Mouse (Mus musculus): ENCODE measurements at regions not wholly inside any gene's neighbourhood (a gene's known extent, or its start where the extent isn't known, plus 50 kb on each side); places are given as distances from the start of the nearest gene placed in this dataset.
"Not testable (repeated sequence)": the region's sequence is repeated elsewhere in the genome, so short reads cannot be mapped to it uniquely, and the experiment has no call there.

GRCm38 (mm10) chr15:84616880-84617279 is 52.5 kb upstream of the Prr5 start:
- H3K9ac ChIP-seq (ENCODE audit: insufficient read depth, low read depth, low read length, poor library complexity, severe bottlenecking); H3K9me3 ChIP-seq (ENCODE audit: control insufficient read depth, insufficient read depth, low read depth, low read length); H3K4me1 ChIP-seq (ENCODE audit: control insufficient read depth in 2 of 2, insufficient read depth in 2 of 2, low read length in 2 of 2, poor library complexity in 1 of 2); H3K36me3 ChIP-seq (ENCODE audit: control insufficient read depth, insufficient read depth, low read length, poor library complexity, severe bottlenecking); H3K27ac ChIP-seq (ENCODE audit: insufficient read depth, low read depth, low read length, poor library complexity, severe bottlenecking); H3K4me3 ChIP-seq (ENCODE audit: insufficient read depth in 1 of 2, low read depth in 1 of 2, low read length in 2 of 2, poor library complexity in 1 of 2, severe bottlenecking in 1 of 2): not testable (repeated sequence)
- TF ChIP-seq ZC3H11A (IDR thresholded peaks at IDR 0.05; ENCODE audit: borderline replicate concordance, low read depth, low read length): peak; percentile 24; the same call in 1 of the 2 replicates
- in situ Hi-C loops (cut with MboI; ENCODE audit: low sequenced_read_pairs in 2 of 2, unreplicated experiment in 2 of 2): loop anchor here (10.0 to 25.0 kb wide), 2 partner anchors 82 to 355 kb away; no protein-coding TSS in a partner anchor
- DNase-seq (ENCODE audit: low read depth, low spot score): peak; percentile 69

DNA sequence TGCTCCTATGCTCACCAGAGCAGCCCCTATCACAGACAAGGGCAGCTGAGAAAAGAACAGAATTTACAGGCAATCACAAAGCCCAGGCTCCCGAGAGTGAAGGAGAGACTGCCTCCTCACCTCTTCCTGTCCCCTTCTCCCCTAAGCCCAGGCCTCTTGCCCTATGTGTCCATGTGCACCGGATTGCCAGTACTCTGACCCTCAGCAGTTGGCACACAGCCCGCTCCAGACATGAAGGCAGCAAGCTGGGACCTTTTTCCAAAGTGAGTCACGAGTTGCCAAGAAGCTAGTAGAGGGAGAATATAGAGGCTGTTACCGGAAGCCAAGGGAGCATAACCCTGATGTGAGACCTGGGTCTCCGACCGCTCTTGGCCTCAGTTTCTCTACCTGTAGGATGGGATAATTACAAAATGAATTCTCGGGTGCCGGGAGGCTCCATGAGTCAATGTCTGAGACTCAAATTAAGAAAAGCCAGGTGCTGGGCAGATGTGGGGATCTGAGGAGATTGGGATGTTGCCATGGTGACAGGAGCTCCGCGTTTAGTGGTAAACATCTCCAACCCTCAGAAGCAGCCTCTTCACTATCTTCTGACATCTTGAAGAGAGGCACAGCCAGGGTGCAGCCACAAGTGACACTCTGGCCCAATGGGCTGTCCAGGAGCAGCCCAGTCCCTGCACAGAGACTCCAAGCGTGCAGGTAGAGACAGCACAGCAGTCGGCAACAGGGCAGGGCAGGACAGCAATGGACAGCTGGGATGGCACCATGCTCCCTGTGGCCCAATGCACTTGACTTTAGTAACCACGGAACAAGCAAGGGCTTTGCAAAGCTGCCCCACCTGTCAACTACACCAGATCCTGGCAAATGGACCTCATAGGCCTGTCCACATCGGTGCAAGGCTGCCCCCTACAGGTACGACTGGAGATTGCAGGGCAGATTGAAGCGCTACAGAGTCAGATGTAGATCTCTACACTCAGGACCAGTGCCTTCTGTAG is 55.6 kb upstream of the Prr5 start:
- H3K9me3 ChIP-seq (ENCODE audit: control insufficient read depth, insufficient read depth, low read depth, low read length): no peaks in the 10 kb centered on the region
- peak; percentile 62 for DNase-seq (ENCODE audit: low read depth, low spot score)
- no peak overlapping the region for H3K4me3 ChIP-seq (ENCODE audit: insufficient read depth in 1 of 2, low read depth in 1 of 2, low read length in 2 of 2, poor library complexity in 1 of 2, severe bottlenecking in 1 of 2)
- in situ Hi-C loops (cut with MboI; ENCODE audit: low sequenced_read_pairs in 2 of 2, unreplicated experiment in 2 of 2): loop anchor here (10.0 to 25.0 kb wide), 2 partner anchors 79 to 352 kb away; no protein-coding TSS in a partner anchor
- no peaks in the 10 kb centered on the region for H3K36me3 ChIP-seq (ENCODE audit: control insufficient read depth, insufficient read depth, low read length, poor library complexity, severe bottlenecking)
- H3K27ac ChIP-seq (ENCODE audit: insufficient read depth, low read depth, low read length, poor library complexity, severe bottlenecking): no peak overlapping the region
- TF ChIP-seq ZC3H11A (IDR thresholded peaks at IDR 0.05; ENCODE audit: borderline replicate concordance, low read depth, low read length) (peak; percentile 82; the same call in 1 of the 2 replicates), ZNF384 (IDR thresholded peaks at IDR 0.05; ENCODE audit: low read depth, low read length) (no peak)
- no peak overlapping the region for H3K9ac ChIP-seq (ENCODE audit: insufficient read depth, low read depth, low read length, poor library complexity, severe bottlenecking)
- no peaks in the 10 kb centered on the region; a peak in 1 of 4 replicates for H3K4me1 ChIP-seq (ENCODE audit: control insufficient read depth in 2 of 2, insufficient read depth in 2 of 2, low read length in 2 of 2, poor library complexity in 1 of 2)

DNA sequence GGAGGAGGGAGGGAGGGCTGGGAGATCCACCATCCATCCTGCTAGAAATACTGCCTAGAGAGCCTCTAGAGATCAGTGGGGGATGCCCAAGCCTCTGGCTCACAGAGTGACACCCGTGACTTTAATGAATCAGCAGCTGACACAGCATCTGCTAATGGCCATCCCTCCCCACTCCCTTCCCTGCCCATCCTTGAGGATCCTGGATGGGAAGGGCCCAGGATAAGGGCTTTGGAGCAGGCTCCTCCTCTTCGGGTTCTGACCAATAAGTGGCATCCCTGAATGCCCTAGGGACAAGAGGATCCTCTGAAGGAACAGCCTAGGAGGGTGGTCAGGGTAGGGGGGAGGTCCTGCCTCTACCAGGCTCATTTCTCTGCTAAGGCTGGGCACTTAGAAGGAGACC is 55.3 kb upstream of the Rtl6 start:
- no peak for DNase-seq (ENCODE audit: low read depth, low spot score)
- Histone ChIP-seq H3K36me3 (ENCODE audit: control insufficient read depth, insufficient read depth, low read length, poor library complexity, severe bottlenecking) (no peaks in the 10 kb centered on the region), H3K9me3 (ENCODE audit: control insufficient read depth, insufficient read depth, low read depth, low read length) (no peaks in the 10 kb centered on the region), H3K9ac (ENCODE audit: insufficient read depth, low read depth, low read length, poor library complexity, severe bottlenecking) (no peak overlapping the region), H3K27ac (ENCODE audit: insufficient read depth, low read depth, low read length, poor library complexity, severe bottlenecking) (no peak overlapping the region), H3K4me3 (ENCODE audit: insufficient read depth in 1 of 2, low read depth in 1 of 2, low read length in 2 of 2, poor library complexity in 1 of 2, severe bottlenecking in 1 of 2) (no peak overlapping the region), H3K4me1 (ENCODE audit: control insufficient read depth in 2 of 2, insufficient read depth in 2 of 2, low read length in 2 of 2, poor library complexity in 1 of 2) (no peaks in the 10 kb centered on the region; a peak in 1 of 4 replicates)
- in situ Hi-C loops (cut with MboI; ENCODE audit: low sequenced_read_pairs in 2 of 2, unreplicated experiment in 2 of 2): loop anchor here (10.0 to 25.0 kb wide), 2 partner anchors 78 to 351 kb away; no protein-coding TSS in a partner anchor
- no peak for TF ChIP-seq ZC3H11A (IDR thresholded peaks at IDR 0.05; ENCODE audit: borderline replicate concordance, low read depth, low read length)
- TF ChIP-seq ZNF384 (IDR thresholded peaks at IDR 0.05; ENCODE audit: low read depth, low read length): no peak
- TF ChIP-seq MAFK (IDR thresholded peaks at IDR 0.05; ENCODE audit: insufficient read depth, low read depth, low read length): no peak
- no peak for TF ChIP-seq HCFC1 (IDR thresholded peaks at IDR 0.05; ENCODE audit: borderline replicate concordance, insufficient read depth, low read length)
- no peak for TF ChIP-seq CHD2 (IDR thresholded peaks at IDR 0.05; ENCODE audit: low read depth, low read length)

DNA sequence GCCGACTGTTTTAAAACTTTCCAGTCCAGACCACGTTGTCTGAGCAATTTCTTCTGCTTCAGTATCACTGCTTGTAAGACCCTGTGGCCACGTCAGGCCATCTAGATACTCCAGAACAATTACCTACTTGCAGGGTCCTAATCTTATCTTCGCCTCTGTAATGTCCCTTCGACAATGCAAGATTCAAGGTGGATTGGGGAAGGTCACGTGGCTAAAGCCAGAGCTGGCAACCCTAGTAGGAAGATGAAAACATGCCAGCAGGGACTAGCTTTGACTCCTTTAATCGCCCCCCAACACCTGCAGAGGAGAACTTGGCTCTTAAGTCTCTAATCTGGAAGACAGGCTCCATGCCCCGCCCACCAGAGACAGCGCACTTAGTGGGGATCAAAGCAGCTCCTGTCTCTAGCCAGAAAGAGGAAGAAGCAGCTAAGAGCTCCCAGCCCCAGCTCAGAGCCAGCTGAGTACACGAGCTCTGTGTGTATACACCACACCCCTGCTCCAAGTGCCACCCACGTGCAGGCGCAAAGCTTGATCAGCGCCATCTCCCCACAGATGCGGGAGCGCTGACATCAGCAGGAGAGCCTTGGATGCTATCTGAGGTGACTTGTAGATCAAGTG is 52.3 kb upstream of the Rtl6 start:
- in situ Hi-C loops (cut with MboI; ENCODE audit: low sequenced_read_pairs in 2 of 2, unreplicated experiment in 2 of 2): loop anchor here (10.0 to 25.0 kb wide), 2 partner anchors 75 to 348 kb away; no protein-coding TSS in a partner anchor
- H3K27ac ChIP-seq (ENCODE audit: insufficient read depth, low read depth, low read length, poor library complexity, severe bottlenecking): no peak overlapping the region
- no peak for DNase-seq (ENCODE audit: low read depth, low spot score)
- no peak overlapping the region for H3K9ac ChIP-seq (ENCODE audit: insufficient read depth, low read depth, low read length, poor library complexity, severe bottlenecking)
- no peaks in the 10 kb centered on the region; a peak in 1 of 4 replicates for H3K4me1 ChIP-seq (ENCODE audit: control insufficient read depth in 2 of 2, insufficient read depth in 2 of 2, low read length in 2 of 2, poor library complexity in 1 of 2)
- H3K4me3 ChIP-seq (ENCODE audit: insufficient read depth in 1 of 2, low read depth in 1 of 2, low read length in 2 of 2, poor library complexity in 1 of 2, severe bottlenecking in 1 of 2): no peak overlapping the region
- H3K36me3 ChIP-seq (ENCODE audit: control insufficient read depth, insufficient read depth, low read length, poor library complexity, severe bottlenecking): no peaks in the 10 kb centered on the region
- no peak for TF ChIP-seq ZC3H11A (IDR thresholded peaks at IDR 0.05; ENCODE audit: borderline replicate concordance, low read depth, low read length)
- TF ChIP-seq ZNF384 (IDR thresholded peaks at IDR 0.05; ENCODE audit: low read depth, low read length): no peak
- TF ChIP-seq CHD2 (IDR thresholded peaks at IDR 0.05; ENCODE audit: low read depth, low read length): no peak
- no peak for TF ChIP-seq HCFC1 (IDR thresholded peaks at IDR 0.05; ENCODE audit: borderline replicate concordance, insufficient read depth, low read length)
- no peak for TF ChIP-seq MAFK (IDR thresholded peaks at IDR 0.05; ENCODE audit: insufficient read depth, low read depth, low read length)
- no peaks in the 10 kb centered on the region for H3K9me3 ChIP-seq (ENCODE audit: control insufficient read depth, insufficient read depth, low read depth, low read length)
